Mouse (Mus musculus) myocyte (in vitro differentiated cells): ENCODE results near the gene Apela. TPM values are rescaled to one million over a fixed set of nuclear protein-coding genes. Genes with fewer than 3 reads are reported as not detected.

Source experiments
- H3K27me3 ChIP-seq: one replicate; pipeline ENCODE4 v1.6.1; 2011; ENCODE audit not compliant: control insufficient read depth, insufficient read depth, insufficient read length
- H3K36me3 ChIP-seq: one replicate; pipeline ENCODE4 v1.6.1; 2011; ENCODE audit not compliant: control insufficient read depth, insufficient read depth
- H3K4me2 ChIP-seq: one replicate; pipeline ENCODE4 v1.6.1; 2011; ENCODE audit warnings: low read depth, control low read depth
- H3K4me3 ChIP-seq: one replicate; pipeline ENCODE4 v1.5.1; 2011; ENCODE audit warnings: mild to moderate bottlenecking, control low read depth, moderate library complexity
- H3K79me2 ChIP-seq: one replicate; pipeline ENCODE4 v1.6.1; 2011; ENCODE audit not compliant: control insufficient read depth, insufficient read depth
- H3ac ChIP-seq: one replicate; pipeline ENCODE4 v1.6.1; 2011; ENCODE audit not compliant: control insufficient read depth, insufficient read length
- CEBPB ChIP-seq: IDR thresholded peaks from 2 replicates; pipeline ENCODE4 v1.6.1; 2011; ENCODE audit warnings: mild to moderate bottlenecking, moderate library complexity; ENCODE audit not compliant: poor library complexity, insufficient read depth, severe bottlenecking
- E2F4 ChIP-seq: IDR thresholded peaks from one replicate; pipeline ENCODE4 v1.6.1; 2011; ENCODE audit warnings: mild to moderate bottlenecking, control low read depth, moderate library complexity; ENCODE audit not compliant: insufficient read depth
- MAX ChIP-seq: IDR thresholded peaks from one replicate; pipeline ENCODE4 v1.6.1; 2011; ENCODE audit warnings: low read depth, mild to moderate bottlenecking, control low read depth
- MYOD1 ChIP-seq, 3 experiments: IDR thresholded peaks; one replicate each; pipeline ENCODE4 v1.6.1; 2011; ENCODE audit warnings: control low read depth in 2 of 3, low read depth in 2 of 3, mild to moderate bottlenecking in 2 of 3, moderate library complexity in 1 of 3; ENCODE audit not compliant: insufficient read length in 2 of 3, control insufficient read depth in 1 of 3
- MYOG ChIP-seq, 3 experiments: IDR thresholded peaks; one replicate each; pipeline ENCODE4 v1.6.1; 2011; ENCODE audit warnings: control low read depth in 2 of 3, low read depth in 2 of 3, mild to moderate bottlenecking in 2 of 3; ENCODE audit not compliant: insufficient read length in 2 of 3, control insufficient read depth in 1 of 3, insufficient read depth in 1 of 3
- POLR2A ChIP-seq: IDR thresholded peaks from one replicate; pipeline ENCODE4 v1.6.1; 2011; ENCODE audit warnings: low read depth, mild to moderate bottlenecking, control low read depth, moderate library complexity; ENCODE audit not compliant: insufficient read length
- POLR2AphosphoS2 ChIP-seq: IDR thresholded peaks from one replicate; pipeline ENCODE4 v1.6.1; 2011; ENCODE audit warnings: low read depth, control low read depth; ENCODE audit not compliant: insufficient read length
- REST ChIP-seq: IDR thresholded peaks from one replicate; pipeline ENCODE4 v1.6.1; 2011; ENCODE audit warnings: mild to moderate bottlenecking, control low read depth, moderate library complexity; ENCODE audit not compliant: insufficient read depth, insufficient read length
- SRF ChIP-seq: IDR thresholded peaks from one replicate; pipeline ENCODE4 v1.6.1; 2011; ENCODE audit warnings: low read depth; ENCODE audit not compliant: control insufficient read depth, insufficient read length
- TCF12 ChIP-seq: IDR thresholded peaks from one replicate; pipeline ENCODE4 v1.6.1; 2011; ENCODE audit warnings: mild to moderate bottlenecking, control low read depth; ENCODE audit not compliant: poor library complexity, insufficient read depth, severe bottlenecking
- TCF3 ChIP-seq: IDR thresholded peaks from one replicate; pipeline ENCODE4 v1.6.1; 2011; ENCODE audit warnings: low read depth, control low read depth; ENCODE audit not compliant: insufficient read length
- USF1 ChIP-seq: IDR thresholded peaks from one replicate; pipeline ENCODE4 v1.6.1; 2011; ENCODE audit warnings: low read depth, mild to moderate bottlenecking, control low read depth, moderate library complexity
- polyA plus RNA-seq: library from polyadenylated mRNA; unstranded; fragments of >200 nt; fragmentation: generic; extraction: Trizol; gene quantifications from one replicate; pipeline ENCODE4 v1.2.1, GENCODE M21; 2012; ENCODE audit warnings: missing spikeins

The Apela gene
- polyA plus RNA-seq, 1 experiment = not detected

GRCm38 (mm10) chr8:65068473-65068819 is 31.3 kb upstream of the Apela start:
- H3K79me2 ChIP-seq = no peaks in the 10 kb centered on the region
- no peak for TF ChIP-seq POLR2A
- no peak for TF ChIP-seq E2F4
- no peak for TF ChIP-seq USF1
- TF ChIP-seq CEBPB = no peak
- TF ChIP-seq POLR2AphosphoS2 = no peak
- TF ChIP-seq SRF = no peak
- no peak for TF ChIP-seq REST
- no peak for TF ChIP-seq MYOD1 (IDR thresholded peaks at IDR 0.05; ENCODE audit: control insufficient read depth in 1 of 3, insufficient read length in 2 of 3, low read depth in 2 of 3)
- no peak for TF ChIP-seq TCF12
- TF ChIP-seq MAX = no peak
- no peak for TF ChIP-seq TCF3
- no peak for TF ChIP-seq MYOG (IDR thresholded peaks at IDR 0.05; ENCODE audit: control insufficient read depth in 1 of 3, insufficient read depth in 1 of 3, insufficient read length in 2 of 3, low read depth in 2 of 3)
- H3K4me3 ChIP-seq = no peak overlapping the region
- H3K27me3 ChIP-seq = no peaks in the 10 kb centered on the region
- no peak overlapping the region for H3K4me2 ChIP-seq
- H3ac ChIP-seq = no peak overlapping the region
- H3K36me3 ChIP-seq = no peaks in the 10 kb centered on the region

DNA sequence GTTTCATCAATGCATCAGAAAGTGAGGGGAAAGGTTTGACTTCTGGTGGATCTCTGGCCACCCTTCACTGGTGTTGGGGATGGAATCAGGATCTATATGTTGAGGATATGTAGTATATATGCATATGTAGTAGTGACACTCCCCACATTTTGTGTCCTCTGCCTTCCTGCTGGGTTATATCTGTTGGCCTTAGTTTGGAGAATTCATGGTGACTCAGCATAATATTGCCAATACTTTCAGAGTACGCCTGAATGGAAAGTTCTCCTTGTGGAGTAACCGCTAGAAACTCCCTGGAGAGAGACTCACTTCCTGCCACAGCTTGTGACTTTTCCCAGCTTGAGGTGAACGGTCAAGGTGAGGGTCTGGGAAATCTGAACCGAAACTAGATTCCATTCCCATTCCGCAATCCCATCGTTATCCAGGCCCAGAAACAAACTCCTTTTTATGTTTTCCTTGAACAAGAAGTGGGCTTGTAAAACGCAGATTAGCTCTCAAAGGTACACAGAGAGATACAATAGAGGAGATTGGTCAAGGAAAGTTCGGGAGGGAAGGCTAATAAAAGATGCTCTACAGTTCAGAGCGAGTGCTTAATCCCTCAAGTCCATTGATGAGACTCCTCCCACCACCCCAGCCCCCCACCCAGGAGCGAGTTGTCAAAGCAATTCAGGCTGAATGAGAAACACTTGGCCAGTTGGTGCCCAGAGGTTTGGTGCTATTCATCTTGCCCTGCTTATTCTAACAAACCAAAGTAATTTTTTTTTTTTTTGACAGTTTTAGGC is 30.7 kb upstream of the Apela start:
- Histone ChIP-seq H3K27me3 (no peaks in the 10 kb centered on the region), H3K79me2 (no peaks in the 10 kb centered on the region), H3K4me2 (no peak overlapping the region), H3ac (no peak overlapping the region), H3K36me3 (no peaks in the 10 kb centered on the region), H3K4me3 (no peak overlapping the region)
- TF ChIP-seq CEBPB = no peak
- TF ChIP-seq REST = no peak
- no peak for TF ChIP-seq POLR2A
- TF ChIP-seq USF1 = no peak
- TF ChIP-seq E2F4 = no peak
- no peak for TF ChIP-seq TCF3
- no peak for TF ChIP-seq MAX
- no peak for TF ChIP-seq SRF
- no peak for TF ChIP-seq MYOD1 (IDR thresholded peaks at IDR 0.05; ENCODE audit: control insufficient read depth in 1 of 3, insufficient read length in 2 of 3, low read depth in 2 of 3)

GRCm38 (mm10) chr8:65067031-65067430 is 29.9 kb upstream of the Apela start:
- no peaks in the 10 kb centered on the region for H3K36me3 ChIP-seq
- no peak for TF ChIP-seq POLR2A
- TF ChIP-seq TCF3 = no peak
- no peak for TF ChIP-seq SRF
- no peak for TF ChIP-seq REST
- TF ChIP-seq MYOD1 (IDR thresholded peaks at IDR 0.05; ENCODE audit: control insufficient read depth in 1 of 3, insufficient read length in 2 of 3, low read depth in 2 of 3) = no peak
- TF ChIP-seq TCF12 = no peak
- TF ChIP-seq MAX = no peak
- no peak for TF ChIP-seq CEBPB
- no peak for TF ChIP-seq USF1
- no peak for TF ChIP-seq E2F4
- TF ChIP-seq POLR2AphosphoS2 = no peak
- no peak for TF ChIP-seq MYOG (IDR thresholded peaks at IDR 0.05; ENCODE audit: control insufficient read depth in 1 of 3, insufficient read depth in 1 of 3, insufficient read length in 2 of 3, low read depth in 2 of 3)
- H3ac ChIP-seq = no peak overlapping the region
- H3K79me2 ChIP-seq = no peaks in the 10 kb centered on the region
- no peaks in the 10 kb centered on the region for H3K27me3 ChIP-seq
- no peak overlapping the region for H3K4me3 ChIP-seq
- no peak overlapping the region for H3K4me2 ChIP-seq

- no peaks in the 10 kb centered on the region for H3K27me3 ChIP-seq
- no peak for TF ChIP-seq TCF3
- no peak for TF ChIP-seq POLR2A
- TF ChIP-seq POLR2AphosphoS2 = no peak
- no peak for TF ChIP-seq MYOD1 (IDR thresholded peaks at IDR 0.05; ENCODE audit: control insufficient read depth in 1 of 3, insufficient read length in 2 of 3, low read depth in 2 of 3)
- TF ChIP-seq USF1 = no peak
- TF ChIP-seq SRF = no peak
- TF ChIP-seq E2F4 = no peak
- TF ChIP-seq MYOG (IDR thresholded peaks at IDR 0.05; ENCODE audit: control insufficient read depth in 1 of 3, insufficient read depth in 1 of 3, insufficient read length in 2 of 3, low read depth in 2 of 3) = no peak
- no peak for TF ChIP-seq TCF12
- no peak for TF ChIP-seq REST
- no peak for TF ChIP-seq CEBPB
- no peak for TF ChIP-seq MAX
- no peaks in the 10 kb centered on the region for H3K79me2 ChIP-seq
- H3K4me3 ChIP-seq = no peak overlapping the region
- H3K36me3 ChIP-seq = no peaks in the 10 kb centered on the region
- H3K4me2 ChIP-seq = no peak overlapping the region
- no peak overlapping the region for H3ac ChIP-seq
Observed at GRCm38 (mm10) chr8:65065622-65066021, 28.5 kb upstream of the Apela start.

DNA sequence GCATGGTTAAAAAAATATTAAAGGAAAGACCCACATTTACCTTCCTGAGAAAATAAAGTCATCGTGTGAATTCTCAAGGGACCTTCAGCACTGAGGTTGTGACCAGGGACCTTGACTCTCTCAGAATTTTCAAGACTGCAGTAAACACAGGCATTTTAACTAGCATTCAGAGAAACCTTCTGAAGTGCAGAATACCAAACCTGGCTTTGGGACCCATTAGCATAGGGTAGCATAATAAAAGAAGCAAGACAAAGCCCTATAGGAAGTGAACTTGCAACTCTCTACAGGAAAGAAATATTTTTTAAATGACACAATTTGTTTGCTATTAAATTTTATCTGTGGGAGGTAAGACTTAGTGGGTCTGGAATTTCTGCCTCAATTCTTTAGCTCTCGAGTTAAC is 26.9 kb upstream of the Apela start:
- no peak overlapping the region for H3ac ChIP-seq

More for the DNA sequence above, 26.9 kb upstream of the Apela start:
- Histone ChIP-seq H3K4me2 (no peak overlapping the region), H3K27me3 (no peaks in the 10 kb centered on the region), H3K36me3 (no peaks in the 10 kb centered on the region), H3K4me3 (no peak overlapping the region), H3K79me2 (no peaks in the 10 kb centered on the region)
- no peak for TF ChIP-seq CEBPB
- no peak for TF ChIP-seq E2F4
- TF ChIP-seq MAX = no peak
- no peak for TF ChIP-seq MYOG (IDR thresholded peaks at IDR 0.05; ENCODE audit: control insufficient read depth in 1 of 3, insufficient read depth in 1 of 3, insufficient read length in 2 of 3, low read depth in 2 of 3)
- no peak for TF ChIP-seq SRF
- no peak for TF ChIP-seq TCF12
- TF ChIP-seq POLR2A = no peak
- TF ChIP-seq TCF3 = no peak
- TF ChIP-seq REST = no peak
- TF ChIP-seq USF1 = no peak
- no peak for TF ChIP-seq MYOD1 (IDR thresholded peaks at IDR 0.05; ENCODE audit: control insufficient read depth in 1 of 3, insufficient read length in 2 of 3, low read depth in 2 of 3)
- TF ChIP-seq POLR2AphosphoS2 = no peak
